Mouse (Mus musculus) embryo, embryonic 11 days (tissue): ENCODE measurements around the gene Htr2b.

ENCODE experiments used
- DNase-seq: peaks from one replicate; pipeline ENCODE4 v3.0.0-alpha.2; 2015

Htr2b gene

GRCm38 (mm10) chr1:86076565-86076964 lies 35.2 kb downstream of the Htr2b start:
- no peak for DNase-seq

GRCm38 (mm10) chr1:86064271-86064991 lies 47.3 kb downstream of the Htr2b start, which contains the start of gene Psmd1:
TSS of gene Psmd1 (plus strand) at chr1:86064387.
- DNase-seq: peak; percentile 92

GRCm38 (mm10) chr1:86062523-86062922 lies 49.2 kb downstream of the Htr2b start:
- DNase-seq: no peak

DNA sequence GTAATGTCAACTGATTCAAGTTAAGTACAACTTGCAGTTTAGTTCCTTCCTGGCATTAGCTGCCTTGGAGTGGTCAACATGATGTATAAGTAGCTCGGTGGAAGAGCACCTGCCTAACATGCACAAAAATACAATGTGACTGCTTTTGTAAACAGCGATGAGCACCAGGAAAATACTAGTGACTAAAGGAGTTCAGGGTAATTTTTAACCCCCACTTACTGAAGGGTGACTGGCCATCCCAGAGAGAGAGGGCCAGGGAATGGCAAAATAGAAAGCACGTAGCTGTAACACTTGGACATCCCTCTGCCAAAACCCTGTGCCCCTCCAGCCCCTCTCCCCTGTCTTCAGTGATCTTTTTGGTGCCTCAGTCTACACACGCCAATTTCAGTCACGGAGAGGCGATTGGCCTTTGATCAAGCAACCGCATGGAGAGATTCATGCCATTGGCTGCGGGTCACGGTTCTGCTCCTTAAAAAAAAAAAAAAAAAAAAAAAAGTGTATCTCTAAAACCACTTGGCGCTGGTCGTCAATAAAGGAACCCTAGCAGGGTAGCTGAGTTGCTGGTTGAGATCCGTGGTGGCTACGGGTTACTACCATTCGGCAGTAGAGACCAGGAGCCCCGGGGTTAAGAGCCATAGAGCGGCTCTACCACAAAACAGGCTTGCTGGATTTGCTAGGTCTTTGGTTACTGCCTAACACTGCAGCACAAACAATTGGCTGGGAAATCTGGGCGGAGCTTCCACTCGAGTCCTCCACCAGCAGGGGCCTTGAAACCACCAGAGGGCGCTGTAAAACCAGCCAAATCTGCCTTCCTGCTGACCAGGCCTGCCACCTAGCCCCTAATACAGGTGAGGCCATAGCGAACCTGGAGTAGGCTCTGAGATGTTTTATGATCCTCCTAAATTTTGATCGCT lies 52.7 kb downstream of the Htr2b start:
- DNase-seq: peak; percentile 95

- DNase-seq: no peak
These were observed 55.5 kb downstream of the Htr2b start for GRCm38 (mm10) chr1:86056284-86056683.

DNA sequence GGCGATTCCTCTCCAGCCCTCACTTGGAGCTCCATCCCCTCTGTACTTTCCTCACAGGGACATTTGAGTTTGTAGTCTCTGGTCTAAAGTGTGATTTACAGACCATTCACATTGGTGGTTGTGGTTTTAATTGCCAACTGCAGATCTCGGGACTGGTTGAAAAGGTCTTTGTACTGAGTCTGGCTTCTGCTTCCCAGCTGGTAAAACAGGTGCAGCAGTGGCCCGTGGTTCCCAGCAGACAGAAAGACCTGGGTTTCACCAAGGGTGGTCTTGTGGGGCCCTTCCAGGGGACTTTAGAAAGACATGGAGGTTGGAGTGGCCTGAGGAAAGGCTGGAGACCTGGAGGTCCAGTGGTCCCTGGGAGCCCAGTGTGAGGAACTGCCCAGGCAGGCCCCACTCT lies 56.8 kb downstream of the Htr2b start:
- DNase-seq: no peak

- DNase-seq: no peak
These were observed 58.4 kb downstream of the Htr2b start for GRCm38 (mm10) chr1:86053198-86053921.
